Mouse (Mus musculus) G1E (cell line): ENCODE measurements around the gene Pam.

Experiments
- CTCF ChIP-seq: IDR thresholded peaks from 2 replicates; pipeline ENCODE4 v1.5.1; 2012; ENCODE audit warnings: low read depth, low read length, inconsistent platforms, mixed read lengths
- GATA1 ChIP-seq: IDR thresholded peaks from 2 replicates; pipeline ENCODE4 v1.6.1; 2012; ENCODE audit warnings: borderline replicate concordance, low read length, inconsistent platforms, mixed read lengths
- GATA2 ChIP-seq: IDR thresholded peaks from 2 replicates; pipeline ENCODE4 v1.6.1; 2012; ENCODE audit warnings: low read depth, low read length, inconsistent platforms, borderline replicate concordance
- POLR2AphosphoS5 ChIP-seq: IDR thresholded peaks from 2 replicates; pipeline ENCODE4 v1.6.1; 2012; ENCODE audit warnings: low read depth, low read length, inconsistent platforms; ENCODE audit not compliant: insufficient replicate concordance
- TAL1 ChIP-seq: conservative IDR thresholded peaks from 2 replicates; pipeline ENCODE4 v1.6.1; 2012; ENCODE audit warnings: low read depth, low read length, inconsistent platforms, mixed read lengths

DNA sequence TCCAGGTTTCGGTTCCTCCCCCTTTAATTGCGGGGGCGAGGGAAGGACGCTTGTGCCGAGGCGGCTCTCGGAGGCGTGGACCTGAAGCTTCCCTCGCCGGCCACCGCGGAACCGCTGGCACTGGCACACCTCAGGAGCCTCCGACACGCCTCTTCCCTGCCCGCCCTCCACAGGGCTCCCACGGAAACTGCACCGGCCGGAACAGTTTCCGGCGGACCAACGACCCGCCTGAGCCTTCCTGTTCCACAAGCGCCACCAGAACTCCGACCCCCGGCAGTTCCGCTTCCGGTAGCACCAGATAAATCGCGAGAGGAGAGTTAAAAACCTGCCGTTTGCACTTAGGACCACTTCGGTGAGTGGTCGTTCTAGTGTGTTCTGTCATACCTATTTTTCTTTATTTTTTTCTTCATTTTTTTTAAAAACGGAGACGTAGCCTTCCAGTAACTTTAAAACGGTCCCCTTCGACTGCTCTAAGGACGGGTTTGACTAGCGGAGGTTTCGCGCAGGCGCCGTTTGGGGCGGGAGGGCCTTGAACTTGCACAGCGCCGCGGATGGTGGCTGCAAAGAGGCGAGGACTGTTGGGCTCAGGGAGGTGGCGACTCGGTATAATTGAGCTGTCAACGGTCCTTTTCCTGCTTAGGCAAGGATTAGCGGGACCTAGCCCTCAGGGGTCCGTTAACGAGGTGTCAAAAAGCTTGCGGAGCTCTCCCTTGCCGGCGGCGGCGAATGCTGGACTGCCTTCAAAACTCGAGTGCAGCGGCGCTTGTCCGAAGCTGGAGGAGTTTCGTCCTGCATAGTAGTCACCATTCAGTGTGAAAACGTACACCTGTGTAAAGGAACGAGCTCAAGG is 325.3 kb downstream of the Pam start, which contains the start of the genes Gin1 and Ppip5k2:
- TF ChIP-seq CTCF (no peak), GATA2 (no peak), POLR2AphosphoS5 (no peak), TAL1 (no peak), GATA1 (no peak)
